Mouse (Mus musculus): ENCODE data around the gene Xylt1.

The Xylt1 gene

DNA sequence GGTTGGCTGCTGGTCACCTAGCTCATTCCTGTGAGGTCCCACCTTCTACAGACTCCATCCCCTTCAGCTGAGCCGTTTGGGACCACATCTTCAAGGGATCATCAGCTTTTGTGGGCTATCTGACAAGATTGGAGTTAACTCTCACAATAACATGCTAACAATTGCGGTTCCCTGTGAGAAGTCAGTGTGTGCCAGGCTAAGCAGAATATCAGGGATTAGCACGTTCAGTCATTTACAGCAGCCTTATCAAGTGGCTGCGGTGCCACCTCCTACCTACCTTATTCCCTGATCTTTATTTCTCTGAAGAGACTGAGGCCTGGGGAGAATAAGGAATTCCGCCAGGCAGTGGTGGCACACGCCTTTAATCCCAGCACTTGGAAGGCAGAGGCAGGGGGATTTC is 13.6 kb downstream of the Xylt1 start:
- DNase-seq (ENCODE audit: low spot score in 2 of 2): no peak

DNA sequence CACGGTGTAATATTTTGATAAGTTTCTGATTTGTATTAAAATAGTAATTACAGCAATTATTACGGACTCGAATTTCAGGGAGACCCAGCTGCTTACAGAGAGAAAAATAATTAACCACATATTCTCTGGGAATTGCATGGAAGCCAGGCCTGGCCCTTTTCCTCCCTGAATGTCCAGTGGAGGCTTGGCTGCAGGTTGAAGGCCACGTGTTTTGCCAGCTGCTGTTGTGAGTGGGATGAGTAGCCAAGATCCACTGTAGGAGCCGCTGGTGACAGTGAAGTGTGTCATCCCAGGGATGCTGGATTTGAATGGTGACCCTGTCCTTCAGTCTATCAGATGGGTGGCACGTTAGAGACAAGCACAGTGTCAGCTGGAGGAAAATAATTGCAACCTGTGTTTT is 14.7 kb downstream of the Xylt1 start:
- no peak for DNase-seq (ENCODE audit: low spot score in 2 of 2)

DNA sequence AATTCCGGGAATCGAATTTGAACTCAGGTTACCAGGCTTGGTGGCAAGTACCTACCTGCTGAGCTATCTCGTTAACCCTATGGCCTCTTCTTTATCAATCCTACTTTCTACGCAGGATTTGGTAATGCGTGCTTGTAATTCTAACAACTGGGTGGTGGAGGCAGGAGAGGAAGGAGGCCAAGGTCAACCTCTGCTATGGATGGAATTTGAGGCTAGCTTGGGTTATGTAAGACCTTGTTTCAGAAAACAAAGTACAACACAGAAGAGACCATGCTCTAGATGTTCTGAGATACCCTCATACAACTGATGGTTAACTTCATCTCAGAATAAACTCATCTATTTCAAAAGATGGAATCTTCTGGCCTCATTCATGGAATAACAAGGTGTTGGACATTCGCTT is 17.1 kb downstream of the Xylt1 start:
- DNase-seq (ENCODE audit: low spot score in 2 of 2): no peak

DNA sequence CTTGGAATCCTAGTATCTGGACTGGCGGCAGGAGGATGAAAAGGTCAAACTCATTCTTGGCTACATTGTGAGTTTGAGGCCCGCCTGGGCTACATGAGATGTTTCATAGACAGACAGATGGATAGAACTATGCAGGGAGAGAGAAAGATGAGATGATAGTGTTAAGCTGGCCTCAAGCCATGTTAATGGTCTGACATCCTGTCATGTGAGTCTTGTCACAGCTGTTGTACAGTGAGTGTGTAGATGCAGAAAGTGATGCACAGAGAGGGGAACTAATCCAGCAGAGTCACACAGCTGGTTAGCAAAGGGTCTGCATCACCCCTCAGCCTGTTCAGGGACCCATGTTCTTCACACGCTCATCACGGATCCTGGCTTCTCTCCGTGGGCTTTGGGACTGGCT is 19.2 kb downstream of the Xylt1 start:
- no peak for DNase-seq (ENCODE audit: low spot score in 2 of 2)

DNA sequence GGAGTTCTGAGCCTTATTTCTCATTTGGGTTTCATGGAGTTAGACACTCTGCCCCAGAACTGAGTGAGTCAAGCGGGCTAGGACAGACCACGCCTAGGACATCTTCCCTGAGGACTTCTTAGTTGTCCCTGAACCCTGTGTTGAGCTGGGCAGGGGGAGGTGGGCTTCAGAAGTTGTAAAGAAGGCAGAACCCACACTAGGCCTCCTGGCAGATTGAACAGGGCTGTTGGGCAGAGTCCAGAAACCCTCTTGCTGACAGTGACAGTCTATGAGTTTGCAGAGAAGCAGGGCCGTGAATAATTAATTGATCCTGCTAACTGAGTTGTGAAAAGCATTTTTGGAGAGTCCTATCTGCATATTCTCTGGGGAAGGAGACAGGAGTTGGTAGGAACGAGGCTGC is 20.8 kb downstream of the Xylt1 start:
- DNase-seq (ENCODE audit: low spot score in 2 of 2): no peak

DNA sequence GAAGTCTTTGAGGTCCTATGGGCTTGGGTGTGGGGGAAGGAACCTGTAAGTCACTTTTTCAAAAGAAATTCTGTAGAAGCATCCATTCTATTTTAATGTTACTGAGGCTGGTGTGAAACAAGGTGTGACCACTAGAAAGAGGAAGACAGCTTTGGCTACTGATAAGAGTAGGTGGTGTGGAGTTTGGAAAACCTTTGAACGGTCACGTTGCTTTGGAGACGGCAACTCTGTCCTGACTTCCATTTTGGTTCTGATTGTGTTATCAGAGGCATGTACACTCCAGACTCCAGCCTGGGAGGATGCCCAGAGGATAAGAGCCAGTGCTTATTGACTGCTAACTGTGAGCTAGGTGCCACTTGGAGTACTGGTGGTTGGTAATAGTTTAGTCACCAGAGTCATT is 25.6 kb downstream of the Xylt1 start:
- no peak for DNase-seq (ENCODE audit: low spot score in 2 of 2)

DNA sequence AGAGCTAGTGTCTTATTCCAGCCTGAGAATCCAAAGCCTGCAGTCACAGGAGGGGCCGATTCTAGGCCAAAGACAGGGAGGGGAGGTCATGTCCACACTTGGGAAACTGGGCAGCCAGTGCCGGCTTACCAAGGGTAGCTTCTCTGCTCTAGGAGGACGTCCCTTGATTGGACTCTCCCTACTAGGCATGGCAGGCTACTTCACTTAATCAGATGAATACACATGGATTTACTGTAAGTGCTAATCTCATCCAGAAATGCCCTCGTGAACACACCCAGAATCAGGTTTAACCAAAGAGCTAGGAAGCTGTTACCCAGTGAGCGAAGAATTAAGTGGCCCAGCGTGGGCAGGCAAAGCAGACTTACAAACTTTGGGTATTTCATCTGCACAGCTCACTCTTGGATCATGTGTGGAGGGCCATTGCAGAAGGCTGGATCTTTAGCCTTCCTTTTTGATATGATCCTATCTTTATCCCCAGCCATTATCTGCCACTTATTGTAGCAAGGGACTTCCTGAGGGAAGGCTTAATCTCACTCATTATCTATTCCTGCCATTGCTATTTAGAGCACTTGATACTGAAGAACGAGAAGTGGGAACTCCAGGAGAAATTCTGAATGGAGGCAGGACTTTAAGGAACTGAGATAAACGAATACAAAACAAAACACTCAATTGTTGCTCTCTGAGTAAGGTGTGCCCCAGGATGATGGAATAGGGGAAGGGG is 28.6 kb downstream of the Xylt1 start:
- DNase-seq (ENCODE audit: low spot score in 2 of 2): no peak

DNA sequence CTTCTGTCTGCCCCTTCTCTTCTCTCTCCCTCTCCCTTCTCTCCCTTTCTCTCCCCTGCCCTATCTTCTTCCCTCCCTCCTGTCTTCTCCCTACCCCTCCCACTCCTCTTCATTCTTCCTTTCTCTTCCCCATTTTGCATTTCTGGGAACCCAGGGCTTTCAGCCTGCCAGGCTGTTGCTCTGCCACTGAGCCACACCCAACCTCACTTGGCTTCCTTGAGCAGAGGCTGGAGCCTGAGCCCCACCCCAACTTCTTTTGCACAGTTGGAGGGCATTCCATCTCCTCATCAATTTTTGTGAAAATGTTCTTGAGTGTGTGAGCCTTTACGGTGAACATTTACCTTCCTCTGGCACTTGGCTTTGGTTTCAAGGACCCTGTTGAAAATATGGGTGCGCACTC is 31.1 kb downstream of the Xylt1 start:
- no peak for DNase-seq (ENCODE audit: low spot score in 2 of 2)

DNA sequence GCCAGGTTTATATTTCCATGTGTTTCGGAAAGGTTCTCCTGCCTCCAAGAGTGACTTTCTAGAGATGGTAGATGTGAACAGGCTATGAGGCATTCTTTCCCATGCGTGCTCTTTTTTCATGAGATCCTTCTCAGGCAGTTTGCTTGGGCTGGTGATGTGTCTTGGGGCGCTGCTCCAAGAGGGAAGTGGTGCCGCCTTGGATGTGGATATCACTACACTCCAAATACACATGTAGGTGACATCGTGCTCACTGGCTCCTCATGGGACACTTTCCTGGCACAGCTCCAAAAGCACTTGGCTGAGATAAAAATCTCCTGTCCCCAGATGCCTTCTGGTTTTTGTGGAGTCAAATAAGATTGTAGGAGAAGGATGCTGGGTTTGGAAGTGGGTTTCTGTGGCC is 31.6 kb downstream of the Xylt1 start:
- peak in 1 of 2 experiments; percentile 50 for DNase-seq (ENCODE audit: low spot score in 2 of 2)

DNA sequence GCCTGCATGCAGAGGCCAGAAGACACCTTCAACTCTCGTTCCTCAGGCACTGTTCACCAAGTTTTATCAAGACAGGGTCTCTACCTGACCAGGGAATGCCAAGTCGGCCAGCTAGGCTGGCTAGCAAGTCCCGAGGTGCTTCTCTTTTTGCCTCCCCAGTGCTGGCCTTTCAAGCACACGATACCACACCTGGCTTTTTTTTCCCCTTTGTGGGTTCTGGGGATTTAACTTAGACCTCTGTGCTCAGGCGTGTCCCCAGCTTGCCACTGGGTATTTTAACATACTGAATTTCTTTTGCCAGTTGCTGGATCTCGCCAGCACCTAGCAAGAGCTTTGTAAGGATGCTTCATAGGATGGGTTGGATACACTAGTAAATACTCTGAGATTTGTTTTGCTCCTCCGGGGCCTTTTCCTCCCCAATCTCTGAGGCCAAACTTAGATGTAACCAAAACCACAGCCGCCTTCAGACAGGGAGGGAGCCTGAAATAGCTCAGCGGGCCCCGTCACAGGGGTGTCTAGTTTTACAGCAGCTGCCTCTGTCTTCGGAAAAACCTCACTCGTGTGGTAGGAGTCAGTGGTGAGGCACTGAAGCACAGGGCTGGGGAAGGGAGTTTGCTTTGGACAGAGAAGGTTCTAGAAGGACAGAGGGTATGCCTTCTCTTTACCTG is 33.7 kb downstream of the Xylt1 start:
- DNase-seq (ENCODE audit: low spot score in 2 of 2): no peak

DNA sequence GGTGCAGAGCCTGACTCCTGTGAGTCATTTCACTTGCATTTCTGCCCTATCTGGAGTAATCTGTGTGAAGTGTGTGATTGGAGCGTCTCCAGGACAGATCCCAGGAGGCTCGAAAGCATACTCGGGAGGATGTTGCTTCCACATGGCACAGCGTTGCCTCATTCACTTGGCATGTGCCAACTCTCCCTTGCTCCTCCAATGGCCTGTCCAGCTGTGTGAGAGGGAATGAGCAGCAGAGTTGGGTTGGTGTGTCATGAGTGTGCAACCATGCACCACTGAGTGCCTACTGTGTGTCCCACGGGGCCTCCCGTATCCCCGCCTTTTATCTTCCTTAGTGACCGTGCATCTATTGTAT is 34.2 kb downstream of the Xylt1 start:
- DNase-seq (ENCODE audit: low spot score in 2 of 2): no peak

DNA sequence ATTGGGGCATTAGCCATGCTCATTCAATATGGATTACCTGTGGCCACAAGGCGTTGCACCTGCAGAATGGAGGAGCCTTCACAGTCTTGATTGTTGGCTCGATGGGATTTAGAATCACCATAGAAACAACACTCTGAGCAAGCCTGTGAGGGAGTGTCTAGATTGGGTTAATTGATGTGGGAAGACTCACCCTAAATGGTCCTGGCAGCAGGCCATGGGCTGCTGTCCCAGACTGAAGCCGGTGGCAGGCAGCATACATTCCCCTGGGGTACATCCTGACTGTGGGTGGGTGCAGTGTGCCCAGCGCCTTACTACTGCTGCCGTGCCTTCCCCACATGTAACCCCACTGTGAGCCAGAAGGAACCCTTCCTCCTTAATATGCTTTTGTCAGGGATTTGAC is 38.3 kb downstream of the Xylt1 start:
- DNase-seq (ENCODE audit: low spot score in 2 of 2): no peak

DNA sequence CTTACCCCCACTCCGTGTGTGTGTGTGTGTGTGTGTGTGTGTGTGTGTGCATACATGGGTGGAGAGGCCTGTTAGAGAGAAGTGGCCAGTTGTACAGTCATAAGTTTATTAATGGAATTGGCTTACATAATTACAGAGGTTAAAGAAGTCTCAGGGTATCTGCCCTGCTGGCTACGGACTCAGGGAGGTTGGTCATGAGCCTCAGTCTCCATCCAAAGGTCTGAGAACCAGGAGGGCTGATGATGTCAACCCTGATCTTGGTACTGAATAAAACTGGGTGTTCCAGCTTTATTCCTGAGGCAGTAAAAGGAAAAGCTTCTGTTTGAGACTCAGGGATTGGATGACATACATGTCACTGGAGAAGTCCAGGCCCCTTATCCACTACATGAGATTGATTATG is 39.1 kb downstream of the Xylt1 start:
- no peak for DNase-seq (ENCODE audit: low spot score in 2 of 2)

DNA sequence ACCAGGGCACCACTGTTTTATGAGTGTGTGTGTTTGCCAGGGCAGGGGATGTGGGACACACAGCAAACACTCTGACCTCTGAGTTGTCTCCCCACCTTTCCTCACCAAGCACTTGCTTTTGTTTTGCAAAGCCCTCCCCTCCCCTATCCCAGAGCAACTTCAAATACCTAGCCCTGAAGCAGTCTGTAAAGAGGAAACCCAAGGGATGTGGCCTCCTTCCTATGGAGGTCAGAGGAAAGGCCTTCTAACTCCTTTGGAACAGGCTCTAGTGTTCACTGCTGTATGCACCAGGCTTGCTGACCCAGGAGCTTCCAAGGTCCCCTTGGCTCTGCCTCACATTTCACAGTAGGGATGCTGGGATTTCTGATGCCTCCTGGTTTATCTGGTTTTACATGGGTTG is 39.5 kb downstream of the Xylt1 start:
- DNase-seq (ENCODE audit: low spot score in 2 of 2): no peak

DNA sequence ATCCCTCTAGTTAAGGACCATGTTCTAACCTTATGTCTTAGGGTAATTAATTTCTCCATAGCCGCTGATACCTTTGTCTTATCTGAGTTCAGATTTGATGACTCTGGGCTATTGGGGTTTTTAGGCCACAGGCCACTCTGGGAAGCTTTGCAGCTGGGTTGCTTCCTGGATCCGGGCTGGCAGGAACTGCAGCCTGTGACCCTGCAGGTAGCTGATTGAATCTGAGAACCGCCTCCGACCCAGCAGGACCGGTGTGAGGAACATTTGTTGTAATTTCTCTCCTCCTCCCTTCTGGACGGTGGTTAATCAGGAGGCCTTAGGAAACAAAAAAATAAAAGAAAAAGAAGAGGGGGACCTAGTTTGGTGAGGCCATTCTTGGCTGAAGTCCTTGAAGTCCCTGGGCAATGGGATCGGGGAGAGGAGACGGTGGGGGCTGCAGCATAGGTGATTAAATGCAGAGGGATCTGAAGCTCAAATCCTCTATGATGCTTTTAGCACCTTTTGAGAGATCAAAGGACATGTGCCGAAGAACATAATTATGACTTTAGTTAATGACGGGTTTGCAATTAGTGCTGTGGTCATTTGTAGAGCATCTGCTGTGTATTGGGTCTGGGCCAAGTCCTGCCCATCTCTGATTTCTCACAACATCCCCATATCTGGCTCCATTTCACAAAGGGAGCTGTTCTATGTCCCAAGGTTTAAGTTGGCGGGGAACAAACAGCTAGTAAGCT is 40.2 kb downstream of the Xylt1 start:
- DNase-seq (ENCODE audit: low spot score in 2 of 2): no peak

DNA sequence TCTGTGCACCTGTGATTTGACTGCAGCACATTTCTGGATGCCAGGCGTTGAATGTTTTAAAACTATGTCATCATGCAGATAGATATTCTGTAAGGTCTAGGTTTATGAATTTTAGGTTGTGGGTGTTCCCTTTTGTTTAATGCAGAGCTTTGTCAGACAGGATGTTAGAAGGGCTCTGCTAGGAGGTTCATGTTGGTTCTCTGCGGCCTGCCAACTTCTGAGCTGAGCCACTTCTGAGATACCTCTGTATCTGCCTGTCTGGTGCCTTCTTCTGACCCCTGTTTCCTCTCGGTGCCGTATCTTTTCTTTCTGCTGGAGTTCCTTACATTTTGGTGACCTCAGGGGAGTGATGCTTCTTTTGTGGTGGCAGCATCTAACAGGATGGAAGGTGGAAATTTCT is 44.1 kb downstream of the Xylt1 start:
- DNase-seq (ENCODE audit: low spot score in 2 of 2): no peak

DNA sequence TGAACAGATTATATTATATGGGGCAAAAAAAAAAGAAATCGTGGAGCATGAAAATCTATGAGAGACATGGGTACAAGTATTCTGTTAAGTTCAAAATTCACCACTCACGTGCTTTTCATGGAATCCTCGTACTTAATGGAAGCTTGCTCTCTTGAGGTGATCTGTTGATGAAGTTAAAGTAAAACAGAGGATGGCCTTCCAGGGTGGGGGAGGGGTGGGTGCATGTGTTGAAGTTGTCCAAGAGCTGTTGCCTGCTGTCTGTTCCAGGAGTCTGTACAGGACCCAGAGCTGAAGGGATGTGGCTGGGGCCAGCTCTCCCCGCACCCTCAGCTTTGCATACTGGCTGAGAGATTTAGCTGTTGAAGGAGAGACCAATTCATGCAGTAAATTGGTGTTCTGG is 45.6 kb downstream of the Xylt1 start:
- no peak for DNase-seq (ENCODE audit: low spot score in 2 of 2)

DNA sequence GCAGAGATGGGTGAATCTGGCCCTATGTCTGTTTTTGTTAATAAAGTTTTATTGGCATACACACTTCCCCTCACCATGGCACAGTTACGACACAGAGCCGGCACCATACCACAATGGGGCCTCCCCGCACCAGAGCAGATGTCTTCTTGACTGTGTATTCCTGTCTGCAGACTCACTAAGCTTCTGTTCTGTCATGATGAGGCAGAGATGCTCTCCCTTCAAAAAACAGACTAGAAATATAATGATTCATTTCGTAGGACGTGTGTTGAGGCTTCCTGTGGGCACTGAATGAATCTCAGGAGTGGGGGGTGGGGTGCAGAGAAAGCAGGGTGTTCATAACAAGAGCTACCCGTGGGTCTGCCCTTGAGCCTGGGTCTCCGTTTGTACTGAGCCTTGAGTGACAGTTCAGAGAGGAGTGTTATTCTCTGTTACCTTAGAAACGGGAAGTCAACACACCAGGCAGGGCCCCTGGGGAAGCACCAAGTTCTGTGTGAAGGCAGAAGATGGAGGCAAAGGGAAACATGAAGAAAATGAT is 48.0 kb downstream of the Xylt1 start:
- DNase-seq (ENCODE audit: low spot score in 2 of 2): no peak

DNA sequence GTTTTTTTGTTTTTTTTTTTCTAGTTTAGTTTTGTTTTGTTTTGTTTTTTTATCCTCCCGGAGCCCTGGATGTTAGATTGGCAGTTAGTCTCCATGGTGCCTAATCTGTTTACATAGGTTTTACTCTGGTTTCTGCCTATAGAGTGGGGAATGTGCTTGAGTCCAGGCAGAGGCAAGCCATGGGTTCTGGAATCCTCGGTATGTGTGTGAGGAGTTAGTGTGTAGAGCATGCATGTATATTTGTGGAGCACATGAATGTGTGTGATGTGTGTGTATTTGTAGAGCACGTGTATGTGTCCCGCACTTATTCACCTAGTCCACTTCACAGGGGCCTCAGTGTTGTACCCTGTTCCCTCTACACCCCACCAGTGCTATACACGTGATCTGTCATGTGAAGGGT is 48.7 kb downstream of the Xylt1 start:
- DNase-seq (ENCODE audit: low spot score in 2 of 2): no peak

DNA sequence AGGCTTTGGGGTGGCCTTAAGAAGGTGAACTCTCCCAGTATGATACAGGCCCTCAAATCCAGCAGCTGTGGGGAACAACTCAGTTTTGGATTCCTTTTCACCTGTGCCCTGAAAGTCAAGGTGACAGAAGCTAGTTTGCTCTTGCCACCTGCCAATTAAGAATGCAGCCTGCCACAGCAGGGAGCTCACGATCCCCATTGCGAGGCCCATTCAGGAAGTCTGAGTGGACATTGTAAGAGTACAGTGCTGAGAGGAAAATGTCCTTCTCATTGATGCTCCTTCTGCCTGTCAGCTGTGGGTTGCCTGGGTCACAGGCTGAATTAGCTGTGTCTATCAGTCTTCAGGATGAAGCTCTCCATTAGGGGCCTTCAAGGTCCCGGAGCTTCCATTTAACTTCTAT is 49.1 kb downstream of the Xylt1 start:
- no peak for DNase-seq (ENCODE audit: low spot score in 2 of 2)

DNA sequence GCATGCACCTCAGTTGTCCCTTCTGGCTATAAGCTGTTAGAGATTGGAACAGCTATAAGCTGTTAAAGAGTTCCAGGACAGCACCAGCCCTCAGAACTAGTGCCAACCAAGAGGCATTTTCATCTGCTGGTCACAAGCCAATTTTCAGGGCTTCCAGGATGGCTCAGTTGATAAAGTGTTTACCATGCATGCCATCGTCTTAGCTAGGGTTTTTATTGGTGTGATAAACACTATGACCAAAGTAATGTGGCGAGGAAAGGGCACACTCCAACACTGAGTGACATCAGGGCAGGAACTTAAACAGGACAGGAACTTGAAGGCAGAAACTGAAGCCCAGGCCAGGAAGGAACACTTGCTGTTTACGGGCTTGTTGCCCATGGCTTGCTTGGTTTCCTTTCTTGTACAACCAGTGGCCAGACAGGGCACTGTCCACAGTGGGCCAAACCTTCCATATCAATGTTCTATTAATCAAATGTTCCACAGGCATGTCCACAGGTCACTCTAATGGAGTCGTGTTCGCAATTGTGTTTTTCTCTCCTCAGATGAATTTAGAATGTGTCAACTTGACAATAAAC is 49.7 kb downstream of the Xylt1 start:
- no peak for DNase-seq (ENCODE audit: low spot score in 2 of 2)

DNA sequence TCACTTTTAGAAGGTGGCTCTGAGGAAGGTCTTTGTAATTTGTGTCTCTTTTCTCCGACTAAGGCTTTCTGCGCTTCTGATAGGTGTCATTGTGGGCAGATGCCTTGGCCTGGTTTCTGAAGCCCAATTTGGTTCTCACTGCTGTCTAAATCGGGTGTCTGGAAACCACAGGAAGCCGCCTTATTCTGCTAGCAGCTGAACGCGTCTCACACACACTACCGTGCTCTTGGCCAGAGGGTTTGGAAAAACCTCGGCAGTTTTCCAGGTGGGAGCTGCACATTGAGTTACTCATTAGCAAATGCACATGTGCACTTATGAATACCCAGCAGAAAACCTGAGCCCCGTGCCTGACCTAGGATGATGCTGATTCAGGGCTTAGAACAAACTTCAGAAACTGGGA is 52.9 kb downstream of the Xylt1 start:
- DNase-seq (ENCODE audit: low spot score in 2 of 2): peak in 1 of 2 experiments; percentile 41

DNA sequence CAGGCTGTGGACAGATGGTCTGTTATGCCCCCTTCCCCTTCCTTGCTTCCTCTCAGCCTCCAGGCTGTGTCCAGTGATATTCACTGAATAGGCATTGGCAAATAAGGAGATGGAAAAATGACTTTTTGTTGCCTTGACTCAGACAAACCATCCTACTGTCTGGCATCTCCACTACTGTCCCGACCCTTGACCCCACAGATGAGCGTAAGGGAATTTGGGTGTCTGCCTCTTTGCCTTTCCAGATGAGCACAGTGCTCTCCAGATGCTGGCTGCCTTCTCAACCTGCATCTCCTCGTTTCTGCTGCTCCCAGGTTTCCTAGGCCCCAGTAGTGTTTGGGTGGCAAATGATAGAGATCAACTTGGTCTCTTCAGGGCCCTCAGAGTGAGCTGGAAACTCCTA is 54.3 kb downstream of the Xylt1 start:
- no peak for DNase-seq (ENCODE audit: low spot score in 2 of 2)
